Mouse (Mus musculus) heart, adult 2 months (tissue): ENCODE measurements at regions not wholly inside any gene's neighbourhood (a gene's known extent, or its start where the extent isn't known, plus 50 kb on each side); places are given as distances from the start of the nearest gene placed in this dataset.

ENCODE experiments used
- DNase-seq, 2 experiments: peaks; one replicate each; pipeline ENCODE4 v3.0.0; 2021
- H3K27ac ChIP-seq: fragments of 200-600 bp; 2 replicates; pipeline ENCODE4 v1.8.1; 2022
- H3K27me3 ChIP-seq: fragments of 200-500 bp; 2 replicates; pipeline ENCODE4 v1.6.1; 2012; ENCODE audit warnings: mild to moderate bottlenecking, low read length, inconsistent platforms, mixed read lengths; ENCODE audit not compliant: control insufficient read depth, insufficient read depth
- H3K36me3 ChIP-seq: fragments of 200-500 bp; 2 replicates; pipeline ENCODE4 v1.6.1; 2012; ENCODE audit warnings: low read length, inconsistent platforms; ENCODE audit not compliant: control insufficient read depth, insufficient read depth
- H3K4me1 ChIP-seq: fragments of 200-500 bp; 2 replicates; pipeline ENCODE4 v1.6.1; 2011; ENCODE audit warnings: low read length; ENCODE audit not compliant: control insufficient read depth, insufficient read depth
- H3K4me3 ChIP-seq: fragments of 200-600 bp; 2 replicates; pipeline ENCODE4 v1.8.1; 2022
- H3K79me2 ChIP-seq: fragments of 200-500 bp; replicated peaks from 2 replicates; pipeline ENCODE4 v1.6.1; 2012; ENCODE audit warnings: mild to moderate bottlenecking, inconsistent platforms, low read length, moderate library complexity, mixed read lengths; ENCODE audit not compliant: control insufficient read depth, insufficient read depth
- H3K9ac ChIP-seq: fragments of 200-500 bp; 2 replicates; pipeline ENCODE4 v1.6.1; 2012; ENCODE audit warnings: low read depth, mild to moderate bottlenecking, control low read depth, inconsistent platforms, low read length, mixed read lengths
- CTCF ChIP-seq: fragments of 200-600 bp; IDR thresholded peaks from 2 replicates; pipeline ENCODE4 v1.8.1; 2022; ENCODE audit warnings: antibody characterized with exemption, mild to moderate bottlenecking, moderate library complexity
- EP300 ChIP-seq: fragments of 200-500 bp; IDR thresholded peaks from 2 replicates; pipeline ENCODE4 v1.6.1; 2011; ENCODE audit warnings: low read depth, low read length, control low read depth; ENCODE audit not compliant: insufficient read depth
- POLR2A ChIP-seq: fragments of 200-500 bp; IDR thresholded peaks from 2 replicates; pipeline ENCODE4 v1.6.1; 2011; ENCODE audit warnings: mild to moderate bottlenecking, low read depth, low read length, control low read depth; ENCODE audit not compliant: insufficient read depth
- WGBS: fragments of 180-500 bp; shearing (Covaris S2); methylation state at CpG from one replicate; pipeline ENCODE4 v1.1.7; 2018; 5-methylcytosine and 5-hydroxymethylcytosine counted together
- intact Hi-C: fragments of 180-260 bp; cut with DNase I; formaldehyde crosslinking; loops from one replicate; pipeline ENCODE4 v1.15.1; 2025

DNA sequence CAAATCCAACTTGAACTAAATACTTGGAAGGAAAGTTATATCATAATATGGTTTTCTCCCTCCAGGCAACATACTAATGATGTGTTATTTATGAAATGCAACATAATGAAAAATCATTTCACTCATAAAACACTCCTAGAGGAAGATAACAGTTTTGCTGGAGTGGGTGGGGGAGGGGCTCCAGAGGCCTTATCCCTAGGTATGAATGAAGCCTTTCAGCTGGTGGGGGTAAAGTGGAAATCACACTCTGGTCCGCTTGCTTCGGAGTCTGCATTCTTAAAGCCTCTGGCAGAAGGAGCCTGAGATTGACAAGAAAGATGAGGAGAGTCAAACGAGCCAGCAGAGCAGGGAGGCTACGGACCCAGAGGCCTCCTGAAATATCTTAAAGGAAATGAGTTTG is 219.5 kb upstream of the Map3k7 start:
- Histone ChIP-seq H3K79me2 (no peaks in the 10 kb centered on the region), H3K36me3 (no peaks in the 10 kb centered on the region), H3K27ac (no peak overlapping the region), H3K4me3 (no peak overlapping the region), H3K27me3 (no peaks in the 10 kb centered on the region), H3K4me1 (no peaks in the 10 kb centered on the region), H3K9ac (no peak overlapping the region)
- intact Hi-C loops, result no loop called here
- DNase-seq, result no peak
- no peak for TF ChIP-seq EP300
- TF ChIP-seq POLR2A, result no peak
- no peak for TF ChIP-seq CTCF
- WGBS, result 62% methylated on average over 4 of the region's 4 CpGs

DNA sequence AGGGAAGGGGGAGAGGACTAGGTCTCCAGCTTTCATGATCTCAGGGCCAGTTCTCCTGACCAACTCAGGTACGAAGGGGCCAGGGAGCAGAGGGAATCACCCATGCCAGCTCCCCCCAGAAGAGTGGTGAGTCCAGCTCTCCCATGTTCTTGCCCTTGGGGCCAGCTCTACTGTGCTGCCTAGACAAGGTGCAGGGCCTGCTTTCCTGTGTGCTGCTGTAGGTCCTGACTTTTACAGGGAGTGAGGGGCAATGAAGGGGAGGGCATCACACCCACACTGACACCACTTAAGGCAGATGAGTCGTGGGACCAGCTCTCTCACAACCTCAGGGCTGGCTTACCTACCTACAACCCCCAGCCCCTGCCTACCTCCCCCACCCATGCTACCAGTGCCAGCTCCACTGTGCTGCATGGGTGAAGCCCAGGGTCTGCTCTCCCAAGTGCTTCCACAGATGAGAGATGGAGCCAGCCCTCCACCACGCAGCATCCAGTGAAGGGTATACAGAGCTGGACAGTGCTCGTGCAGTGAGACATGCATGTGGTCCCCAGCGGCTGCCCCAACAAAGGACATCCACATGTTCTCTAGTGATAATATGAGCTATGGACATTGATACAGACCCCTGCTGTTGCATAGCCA is 210.1 kb upstream of the Map3k7 start:
- intact Hi-C loops, result no loop called here
- Histone ChIP-seq H3K4me1 (no peaks in the 10 kb centered on the region), H3K36me3 (no peaks in the 10 kb centered on the region), H3K4me3 (no peak overlapping the region), H3K79me2 (no peaks in the 10 kb centered on the region), H3K27me3 (no peaks in the 10 kb centered on the region), H3K27ac (no peak overlapping the region), H3K9ac (no peak overlapping the region)
- no peak for TF ChIP-seq CTCF
- TF ChIP-seq POLR2A, result no peak
- no peak for TF ChIP-seq EP300
- WGBS, result 83% methylated on average over 5 of the region's 5 CpGs
- no peak for DNase-seq

- intact Hi-C loops, result no loop called here
These were observed 206.8 kb upstream of the Map3k7 start for GRCm38 (mm10) chr4:31757126-31757525.

GRCm38 (mm10) chr4:31760116-31760515 is 203.8 kb upstream of the Map3k7 start:
- H3K9ac ChIP-seq, result no peak overlapping the region
- H3K27me3 ChIP-seq, result no peaks in the 10 kb centered on the region
- 50% methylated on average over 4 of the region's 4 CpGs for WGBS
- no peaks in the 10 kb centered on the region for H3K4me1 ChIP-seq
- H3K36me3 ChIP-seq, result no peaks in the 10 kb centered on the region
- H3K27ac ChIP-seq, result no peak overlapping the region
- H3K4me3 ChIP-seq, result no peak overlapping the region
- no peaks in the 10 kb centered on the region for H3K79me2 ChIP-seq
- no peak for TF ChIP-seq CTCF
- no peak for TF ChIP-seq POLR2A
- TF ChIP-seq EP300, result no peak
- no peak for DNase-seq
- intact Hi-C loops, result no loop called here

More at GRCm38 (mm10) chr4:31757126-31757525, 206.8 kb upstream of the Map3k7 start:
- no peaks in the 10 kb centered on the region for H3K79me2 ChIP-seq
- H3K4me1 ChIP-seq, result no peaks in the 10 kb centered on the region
- H3K27ac ChIP-seq, result no peak overlapping the region
- H3K4me3 ChIP-seq, result no peak overlapping the region
- no peak for TF ChIP-seq POLR2A
- TF ChIP-seq EP300, result no peak
- TF ChIP-seq CTCF, result no peak
- no peak overlapping the region for H3K9ac ChIP-seq
- no peaks in the 10 kb centered on the region for H3K36me3 ChIP-seq
- 29% methylated on average over 1 of the region's 1 CpGs for WGBS
- H3K27me3 ChIP-seq, result no peaks in the 10 kb centered on the region
- DNase-seq, result no peak

- Histone ChIP-seq H3K4me3 (no peak overlapping the region), H3K79me2 (no peaks in the 10 kb centered on the region), H3K36me3 (no peaks in the 10 kb centered on the region), H3K4me1 (no peaks in the 10 kb centered on the region), H3K27me3 (no peaks in the 10 kb centered on the region), H3K9ac (no peak overlapping the region), H3K27ac (no peak overlapping the region)
- WGBS, result 29% methylated on average over 7 of the region's 7 CpGs
- TF ChIP-seq CTCF (no peak), POLR2A (no peak), EP300 (no peak)
- intact Hi-C loops, result no loop called here
- DNase-seq, result no peak
These were observed 201.7 kb upstream of the Map3k7 start for GRCm38 (mm10) chr4:31762199-31762598.

- Histone ChIP-seq H3K4me3 (no peak overlapping the region), H3K27ac (no peak overlapping the region), H3K4me1 (no peaks in the 10 kb centered on the region), H3K27me3 (no peaks in the 10 kb centered on the region), H3K79me2 (no peaks in the 10 kb centered on the region), H3K36me3 (no peaks in the 10 kb centered on the region), H3K9ac (no peak overlapping the region)
- intact Hi-C loops, result no loop called here
- TF ChIP-seq CTCF (no peak), POLR2A (no peak), EP300 (no peak)
- no peak for DNase-seq
- 41% methylated on average over 6 of the region's 6 CpGs for WGBS
These were observed 195.8 kb upstream of the Map3k7 start for GRCm38 (mm10) chr4:31768026-31768626.
